Mouse (Mus musculus) kidney, embryonic 15.5 days (tissue): ENCODE measurements around the gene Crtap. TPM values are rescaled to one million over a fixed set of nuclear protein-coding genes. Genes with fewer than 3 reads are reported as not detected.

Experiments
- ATAC-seq: fragments of 200-750 bp; cut with Nextera tagmentation; replicated peaks from 2 replicates; pipeline ENCODE4 v1.8.0; 2017; ENCODE audit warnings: moderate TSS enrichment; ENCODE audit not compliant: low FRiP score
- H3K27ac ChIP-seq: fragments of 300-500 bp; sonication (generic); 2 replicates; pipeline ENCODE4 v1.5.1; 2015; ENCODE audit warnings: mild to moderate bottlenecking, inconsistent platforms
- H3K27me3 ChIP-seq: fragments of 300-500 bp; sonication (generic); 2 replicates; pipeline ENCODE4 v1.6.1; 2015; ENCODE audit warnings: inconsistent platforms
- H3K36me3 ChIP-seq: fragments of 300-500 bp; sonication (generic); 2 replicates; pipeline ENCODE4 v1.6.1; 2015; ENCODE audit warnings: inconsistent platforms
- H3K4me1 ChIP-seq: fragments of 300-500 bp; sonication (generic); 2 replicates; pipeline ENCODE4 v1.6.1; 2015; ENCODE audit warnings: inconsistent platforms
- H3K4me2 ChIP-seq: fragments of 300-500 bp; sonication (generic); 2 replicates; pipeline ENCODE4 v1.6.1; 2015; ENCODE audit warnings: moderate library complexity, mild to moderate bottlenecking, inconsistent platforms
- H3K4me3 ChIP-seq: fragments of 300-500 bp; sonication (generic); replicated peaks from 2 replicates; pipeline ENCODE4 v1.5.1; 2015; ENCODE audit warnings: mild to moderate bottlenecking, inconsistent platforms
- H3K9ac ChIP-seq: fragments of 300-500 bp; sonication (generic); 2 replicates; pipeline ENCODE4 v1.6.1; 2015; ENCODE audit warnings: mild to moderate bottlenecking, inconsistent platforms
- H3K9me3 ChIP-seq: fragments of 300-500 bp; sonication (generic); replicated peaks from 2 replicates; pipeline ENCODE4 v1.6.1; 2016; ENCODE audit warnings: inconsistent platforms
- WGBS: fragments of 180-500 bp; shearing (Covaris S2); methylation state at CpG from one replicate; pipeline ENCODE4 v1.1.7; 2015; ENCODE audit warnings: mixed read lengths; 5-methylcytosine and 5-hydroxymethylcytosine counted together
- polyA plus RNA-seq: library from polyadenylated mRNA; unstranded; fragments of >200 nt; fragmentation: Nextera tagmentation; extraction: Ambion mirVana; gene quantifications from 2 replicates; pipeline ENCODE4 v1.2.1, GENCODE M21; 2015

Crtap gene
- polyA plus RNA-seq, 1 experiment from 2014 or later: 138 TPM

- Histone ChIP-seq H3K9ac (no peak overlapping the region), H3K4me1 (no peaks in the 10 kb centered on the region), H3K27ac (0 out of 2 replicates have a peak overlapping the region, but pooled peaks have one; percentile 32), H3K4me3 (no peak overlapping the region), H3K27me3 (no peaks in the 10 kb centered on the region), H3K4me2 (no peak overlapping the region), H3K9me3 (no peaks in the 10 kb centered on the region; the same call in 1 of the 2 replicates), H3K36me3 (peaks cover 22% of the 10 kb centered on the region)
- 24% methylated on average over 11 of the region's 11 CpGs for WGBS
- 0 out of 2 replicates have a peak, but pooled peaks have one; percentile 24 for ATAC-seq
Measured at GRCm38 (mm10) chr9:114415701-114416100, 25.2 kb upstream of the Crtap start.

GRCm38 (mm10) chr9:114413866-114414265 is 23.4 kb upstream of the Crtap start:
- Histone ChIP-seq H3K27me3 (no peaks in the 10 kb centered on the region), H3K27ac (no peak overlapping the region), H3K9me3 (no peaks in the 10 kb centered on the region; the same call in 1 of the 2 replicates), H3K4me1 (peaks cover 7% of the 10 kb centered on the region; the same call in 1 of the 2 replicates), H3K9ac (no peak overlapping the region), H3K36me3 (peaks cover 36% of the 10 kb centered on the region), H3K4me3 (no peak overlapping the region), H3K4me2 (no peak overlapping the region)
- no peak for ATAC-seq
- WGBS: 84% methylated on average over 12 of the region's 12 CpGs

- peaks cover 7% of the 10 kb centered on the region; the same call in 1 of the 2 replicates for H3K4me1 ChIP-seq
- WGBS: 86% methylated on average over 9 of the region's 9 CpGs
- no peak for ATAC-seq
- peaks cover 50% of the 10 kb centered on the region for H3K36me3 ChIP-seq
- H3K4me2 ChIP-seq: no peak overlapping the region
- no peaks in the 10 kb centered on the region for H3K27me3 ChIP-seq
- no peak overlapping the region for H3K4me3 ChIP-seq
- no peaks in the 10 kb centered on the region; the same call in 1 of the 2 replicates for H3K9me3 ChIP-seq
- H3K27ac ChIP-seq: no peak overlapping the region
- no peak overlapping the region for H3K9ac ChIP-seq
Measured at GRCm38 (mm10) chr9:114412406-114412805, 21.9 kb upstream of the Crtap start.

GRCm38 (mm10) chr9:114411295-114411694 is 20.8 kb upstream of the Crtap start:
- Histone ChIP-seq H3K27me3 (no peaks in the 10 kb centered on the region), H3K27ac (no peak overlapping the region), H3K4me2 (no peak overlapping the region), H3K36me3 (peaks cover 60% of the 10 kb centered on the region), H3K4me1 (peaks cover 7% of the 10 kb centered on the region; the same call in 1 of the 2 replicates), H3K4me3 (no peak overlapping the region), H3K9ac (no peak overlapping the region), H3K9me3 (no peaks in the 10 kb centered on the region; the same call in 1 of the 2 replicates)
- no peak for ATAC-seq
- 87% methylated on average over 5 of the region's 5 CpGs for WGBS

- Histone ChIP-seq H3K4me3 (no peak overlapping the region), H3K4me2 (no peak overlapping the region), H3K9ac (no peak overlapping the region), H3K36me3 (peaks cover 69% of the 10 kb centered on the region), H3K27me3 (no peaks in the 10 kb centered on the region), H3K9me3 (no peaks in the 10 kb centered on the region; the same call in 1 of the 2 replicates), H3K27ac (0 out of 2 replicates have a peak overlapping the region, but pooled peaks have one; percentile 27), H3K4me1 (peaks cover 7% of the 10 kb centered on the region; the same call in 1 of the 2 replicates)
- ATAC-seq: peak; percentile 50; the same call in 1 of the 2 replicates
- WGBS: 65% methylated on average over 11 of the region's 11 CpGs
Measured at GRCm38 (mm10) chr9:114410313-114410862, 19.9 kb upstream of the Crtap start.

- Histone ChIP-seq H3K9me3 (peaks cover 5% of the 10 kb centered on the region; the same call in 1 of the 2 replicates), H3K36me3 (peaks cover 83% of the 10 kb centered on the region), H3K4me1 (peaks cover 7% of the 10 kb centered on the region; the same call in 1 of the 2 replicates), H3K27me3 (no peaks in the 10 kb centered on the region), H3K4me3 (no peak overlapping the region), H3K27ac (no peak overlapping the region), H3K4me2 (no peak overlapping the region), H3K9ac (no peak overlapping the region)
- ATAC-seq: no peak
- 91% methylated on average over 2 of the region's 2 CpGs for WGBS
Measured at GRCm38 (mm10) chr9:114407676-114408075, 17.2 kb upstream of the Crtap start.

- Histone ChIP-seq H3K27ac (peak overlapping the region; percentile 95), H3K4me3 (peak overlapping the region; percentile 87), H3K36me3 (peaks cover 33% of the 10 kb centered on the region), H3K27me3 (no peaks in the 10 kb centered on the region), H3K9me3 (peaks cover 5% of the 10 kb centered on the region; the same call in 1 of the 2 replicates), H3K9ac (peak overlapping the region; percentile 89), H3K4me2 (peak overlapping the region; percentile 76), H3K4me1 (peaks cover 12% of the 10 kb centered on the region)
- ATAC-seq: peak; percentile 1; the same call in 1 of the 2 replicates
- 4% methylated on average over 16 of the region's 16 CpGs for WGBS
Measured at GRCm38 (mm10) chr9:114401685-114402080, 11.2 kb upstream of the Crtap start.

GRCm38 (mm10) chr9:114400949-114401684 is 10.6 kb upstream of the Crtap start, which contains the start of the genes Glb1 and Tmppe:
TSS of gene Glb1 (plus strand) at chr9:114401076.
TSS of gene Tmppe (plus strand) at chr9:114401105.
- peak; percentile 98 for ATAC-seq
- Histone ChIP-seq H3K9ac (peak within 1 kb of the TSS; percentile 89), H3K4me1 (peaks cover 12% of the 10 kb centered on the region), H3K9me3 (peaks cover 5% of the 10 kb centered on the region; the same call in 1 of the 2 replicates), H3K4me3 (peak within 1 kb of the TSS; percentile 87), H3K27ac (peak within 1 kb of the TSS; percentile 95), H3K4me2 (peak within 1 kb of the TSS; percentile 76), H3K36me3 (peaks cover 28% of the 10 kb centered on the region), H3K27me3 (no peaks in the 10 kb centered on the region)
- under 1% methylated on average over 73 of the region's 73 CpGs for WGBS

- H3K9me3 ChIP-seq: peaks cover 5% of the 10 kb centered on the region; the same call in 1 of the 2 replicates
- peak overlapping the region; percentile 76 for H3K4me2 ChIP-seq
- peaks cover 12% of the 10 kb centered on the region for H3K4me1 ChIP-seq
- H3K27me3 ChIP-seq: no peaks in the 10 kb centered on the region
- H3K9ac ChIP-seq: peak overlapping the region; percentile 89; the same call in 1 of the 2 replicates
- ATAC-seq: peak; percentile 73
- peak overlapping the region; percentile 95 for H3K27ac ChIP-seq
- WGBS: 19% methylated on average over 5 of the region's 5 CpGs
- peaks cover 22% of the 10 kb centered on the region for H3K36me3 ChIP-seq
- peak overlapping the region; percentile 87 for H3K4me3 ChIP-seq
Measured at GRCm38 (mm10) chr9:114400588-114400948, 10.1 kb upstream of the Crtap start.

- no peak overlapping the region for H3K4me3 ChIP-seq
- no peak overlapping the region for H3K27ac ChIP-seq
- peaks cover 12% of the 10 kb centered on the region for H3K4me1 ChIP-seq
- no peak overlapping the region for H3K4me2 ChIP-seq
- no peaks in the 10 kb centered on the region for H3K9me3 ChIP-seq
- no peaks in the 10 kb centered on the region for H3K27me3 ChIP-seq
- ATAC-seq: no peak
- peaks cover 13% of the 10 kb centered on the region for H3K36me3 ChIP-seq
- WGBS: 90% methylated on average over 12 of the region's 12 CpGs
- no peak overlapping the region for H3K9ac ChIP-seq
Measured at GRCm38 (mm10) chr9:114399680-114400079, 9.2 kb upstream of the Crtap start.

GRCm38 (mm10) chr9:114395258-114395657 is 4.8 kb upstream of the Crtap start:
- 85% methylated on average over 4 of the region's 4 CpGs for WGBS
- ATAC-seq: no peak
- Histone ChIP-seq H3K27ac (no peak overlapping the region), H3K9me3 (no peaks in the 10 kb centered on the region), H3K36me3 (no peaks in the 10 kb centered on the region), H3K27me3 (no peaks in the 10 kb centered on the region), H3K4me1 (peaks cover 6% of the 10 kb centered on the region), H3K4me3 (no peak overlapping the region), H3K9ac (no peak overlapping the region), H3K4me2 (no peak overlapping the region)

GRCm38 (mm10) chr9:114394677-114395076 is 4.2 kb upstream of the Crtap start:
- no peak overlapping the region for H3K9ac ChIP-seq
- H3K36me3 ChIP-seq: no peaks in the 10 kb centered on the region
- no peak overlapping the region for H3K27ac ChIP-seq
- ATAC-seq: no peak
- no peak overlapping the region for H3K4me2 ChIP-seq
- H3K4me3 ChIP-seq: no peak overlapping the region
- no peaks in the 10 kb centered on the region; the same call in 1 of the 2 replicates for H3K9me3 ChIP-seq
- H3K4me1 ChIP-seq: peaks cover 8% of the 10 kb centered on the region
- 74% methylated on average over 8 of the region's 8 CpGs for WGBS
- H3K27me3 ChIP-seq: no peaks in the 10 kb centered on the region
